Mouse (Mus musculus): Measurements from ENCODE around the gene Ryk. TPM values are rescaled to one million over a fixed set of nuclear protein-coding genes. Genes with fewer than 3 reads are reported as not detected.

Gene Ryk
- polyA plus RNA-seq, 1 experiment from 2014 or later = 17.7 TPM

GRCm38 (mm10) chr9:102921791-102922190 is 87.1 kb downstream of the Ryk start:
- Histone ChIP-seq H3K36me3 (ENCODE audit: control insufficient read depth, insufficient read depth, low read length) (no peaks in the 10 kb centered on the region), H3K27ac (ENCODE audit: low read length) (no peak overlapping the region), H3K4me2 (ENCODE audit: low read depth, low read length) (no peak overlapping the region), H3K27me3 (ENCODE audit: control insufficient read depth, insufficient read depth, low read length) (no peaks in the 10 kb centered on the region), H3K4me1 (ENCODE audit: control insufficient read depth, insufficient read depth, low read length) (no peaks in the 10 kb centered on the region; the same call in 1 of the 2 replicates), H3K4me3 (replicated peaks; ENCODE audit: low read length) (no peak overlapping the region), H3K9ac (ENCODE audit: low read length) (no peak overlapping the region), H3K9me3 (replicated peaks; ENCODE audit: control insufficient read depth, low read length) (no peaks in the 10 kb centered on the region)
- WGBS = 75% methylated on average over 13 of the region's 13 CpGs
- ATAC-seq (ENCODE audit: insufficient read depth, low FRiP score) = no peak

- no peak overlapping the region for H3K9ac ChIP-seq (ENCODE audit: low read length)
- no peak overlapping the region for H3K4me2 ChIP-seq (ENCODE audit: low read depth, low read length)
- H3K4me3 ChIP-seq (replicated peaks; ENCODE audit: low read length) = no peak overlapping the region
- no peaks in the 10 kb centered on the region; the same call in 1 of the 2 replicates for H3K4me1 ChIP-seq (ENCODE audit: control insufficient read depth, insufficient read depth, low read length)
- 88% methylated on average over 7 of the region's 7 CpGs for WGBS
- no peak for ATAC-seq (ENCODE audit: insufficient read depth, low FRiP score)
- no peaks in the 10 kb centered on the region for H3K9me3 ChIP-seq (replicated peaks; ENCODE audit: control insufficient read depth, low read length)
- H3K36me3 ChIP-seq (ENCODE audit: control insufficient read depth, insufficient read depth, low read length) = no peaks in the 10 kb centered on the region
- H3K27ac ChIP-seq (ENCODE audit: low read length) = no peak overlapping the region
- no peaks in the 10 kb centered on the region for H3K27me3 ChIP-seq (ENCODE audit: control insufficient read depth, insufficient read depth, low read length)
These were observed 88.2 kb downstream of the Ryk start for GRCm38 (mm10) chr9:102922866-102923434.

GRCm38 (mm10) chr9:102923836-102924235 is 89.1 kb downstream of the Ryk start:
- peak; percentile 58 for ATAC-seq (ENCODE audit: insufficient read depth, low FRiP score)
- Histone ChIP-seq H3K27me3 (ENCODE audit: control insufficient read depth, insufficient read depth, low read length) (no peaks in the 10 kb centered on the region), H3K4me3 (replicated peaks; ENCODE audit: low read length) (no peak overlapping the region), H3K4me2 (ENCODE audit: low read depth, low read length) (no peak overlapping the region), H3K9ac (ENCODE audit: low read length) (peak overlapping the region; percentile 43; the same call in 1 of the 2 replicates), H3K9me3 (replicated peaks; ENCODE audit: control insufficient read depth, low read length) (no peaks in the 10 kb centered on the region), H3K4me1 (ENCODE audit: control insufficient read depth, insufficient read depth, low read length) (no peaks in the 10 kb centered on the region; the same call in 1 of the 2 replicates), H3K27ac (ENCODE audit: low read length) (no peak overlapping the region), H3K36me3 (ENCODE audit: control insufficient read depth, insufficient read depth, low read length) (no peaks in the 10 kb centered on the region)
- 79% methylated on average over 11 of the region's 11 CpGs for WGBS

- H3K4me2 ChIP-seq (ENCODE audit: low read depth, low read length) = no peak overlapping the region
- no peaks in the 10 kb centered on the region; the same call in 1 of the 2 replicates for H3K4me1 ChIP-seq (ENCODE audit: control insufficient read depth, insufficient read depth, low read length)
- ATAC-seq (ENCODE audit: insufficient read depth, low FRiP score) = no peak
- H3K9ac ChIP-seq (ENCODE audit: low read length) = no peak overlapping the region
- H3K27ac ChIP-seq (ENCODE audit: low read length) = no peak overlapping the region
- no peaks in the 10 kb centered on the region for H3K9me3 ChIP-seq (replicated peaks; ENCODE audit: control insufficient read depth, low read length)
- H3K27me3 ChIP-seq (ENCODE audit: control insufficient read depth, insufficient read depth, low read length) = no peaks in the 10 kb centered on the region
- WGBS = 63% methylated on average over 15 of the region's 15 CpGs
- no peaks in the 10 kb centered on the region for H3K36me3 ChIP-seq (ENCODE audit: control insufficient read depth, insufficient read depth, low read length)
- no peak overlapping the region for H3K4me3 ChIP-seq (replicated peaks; ENCODE audit: low read length)
These were observed 90.1 kb downstream of the Ryk start for GRCm38 (mm10) chr9:102924627-102925316.

GRCm38 (mm10) chr9:102926137-102926536 is 91.4 kb downstream of the Ryk start:
- Histone ChIP-seq H3K9ac (ENCODE audit: low read length) (no peak overlapping the region), H3K36me3 (ENCODE audit: control insufficient read depth, insufficient read depth, low read length) (no peaks in the 10 kb centered on the region), H3K27me3 (ENCODE audit: control insufficient read depth, insufficient read depth, low read length) (no peaks in the 10 kb centered on the region), H3K9me3 (replicated peaks; ENCODE audit: control insufficient read depth, low read length) (no peaks in the 10 kb centered on the region), H3K4me3 (replicated peaks; ENCODE audit: low read length) (no peak overlapping the region), H3K27ac (ENCODE audit: low read length) (no peak overlapping the region), H3K4me2 (ENCODE audit: low read depth, low read length) (no peak overlapping the region), H3K4me1 (ENCODE audit: control insufficient read depth, insufficient read depth, low read length) (no peaks in the 10 kb centered on the region; the same call in 1 of the 2 replicates)
- WGBS = 74% methylated on average over 3 of the region's 3 CpGs
- no peak for ATAC-seq (ENCODE audit: insufficient read depth, low FRiP score)

GRCm38 (mm10) chr9:102929776-102930175 is 95.1 kb downstream of the Ryk start:
- Histone ChIP-seq H3K27ac (ENCODE audit: low read length) (no peak overlapping the region), H3K4me1 (ENCODE audit: control insufficient read depth, insufficient read depth, low read length) (peaks cover 5% of the 10 kb centered on the region; the same call in 1 of the 2 replicates), H3K9ac (ENCODE audit: low read length) (no peak overlapping the region), H3K4me2 (ENCODE audit: low read depth, low read length) (no peak overlapping the region), H3K27me3 (ENCODE audit: control insufficient read depth, insufficient read depth, low read length) (no peaks in the 10 kb centered on the region), H3K4me3 (replicated peaks; ENCODE audit: low read length) (no peak overlapping the region), H3K9me3 (replicated peaks; ENCODE audit: control insufficient read depth, low read length) (no peaks in the 10 kb centered on the region), H3K36me3 (ENCODE audit: control insufficient read depth, insufficient read depth, low read length) (no peaks in the 10 kb centered on the region)
- WGBS = 64% methylated on average over 6 of the region's 6 CpGs
- ATAC-seq (ENCODE audit: insufficient read depth, low FRiP score) = no peak; the same call in 1 of the 2 replicates

- Histone ChIP-seq H3K4me3 (replicated peaks; ENCODE audit: low read length) (peak overlapping the region; percentile 24), H3K9me3 (replicated peaks; ENCODE audit: control insufficient read depth, low read length) (no peaks in the 10 kb centered on the region), H3K36me3 (ENCODE audit: control insufficient read depth, insufficient read depth, low read length) (no peaks in the 10 kb centered on the region), H3K4me2 (ENCODE audit: low read depth, low read length) (peak overlapping the region; percentile 49), H3K9ac (ENCODE audit: low read length) (0 out of 2 replicates have a peak overlapping the region, but pooled peaks have one; percentile 39), H3K27ac (ENCODE audit: low read length) (no peak overlapping the region), H3K4me1 (ENCODE audit: control insufficient read depth, insufficient read depth, low read length) (peaks cover 5% of the 10 kb centered on the region; the same call in 1 of the 2 replicates), H3K27me3 (ENCODE audit: control insufficient read depth, insufficient read depth, low read length) (no peaks in the 10 kb centered on the region)
- WGBS = 29% methylated on average over 20 of the region's 20 CpGs
- ATAC-seq (ENCODE audit: insufficient read depth, low FRiP score) = peak; percentile 64; the same call in 1 of the 2 replicates
These were observed 99.4 kb downstream of the Ryk start for GRCm38 (mm10) chr9:102933925-102934721.

GRCm38 (mm10) chr9:102942221-102942620 is 107.5 kb downstream of the Ryk start:
- ATAC-seq (ENCODE audit: insufficient read depth, low FRiP score) = no peak
- no peaks in the 10 kb centered on the region for H3K9me3 ChIP-seq (replicated peaks; ENCODE audit: control insufficient read depth, low read length)
- H3K4me2 ChIP-seq (ENCODE audit: low read depth, low read length) = no peak overlapping the region
- H3K4me3 ChIP-seq (replicated peaks; ENCODE audit: low read length) = no peak overlapping the region
- no peak overlapping the region for H3K9ac ChIP-seq (ENCODE audit: low read length)
- no peaks in the 10 kb centered on the region for H3K36me3 ChIP-seq (ENCODE audit: control insufficient read depth, insufficient read depth, low read length)
- H3K27ac ChIP-seq (ENCODE audit: low read length) = no peak overlapping the region
- no peaks in the 10 kb centered on the region for H3K27me3 ChIP-seq (ENCODE audit: control insufficient read depth, insufficient read depth, low read length)
- H3K4me1 ChIP-seq (ENCODE audit: control insufficient read depth, insufficient read depth, low read length) = no peaks in the 10 kb centered on the region
- WGBS = 73% methylated on average over 4 of the region's 4 CpGs

- WGBS = 87% methylated on average over 9 of the region's 9 CpGs
- Histone ChIP-seq H3K4me3 (replicated peaks; ENCODE audit: low read length) (no peak overlapping the region), H3K36me3 (ENCODE audit: control insufficient read depth, insufficient read depth, low read length) (no peaks in the 10 kb centered on the region), H3K4me1 (ENCODE audit: control insufficient read depth, insufficient read depth, low read length) (no peaks in the 10 kb centered on the region), H3K27ac (ENCODE audit: low read length) (no peak overlapping the region), H3K9ac (ENCODE audit: low read length) (no peak overlapping the region), H3K9me3 (replicated peaks; ENCODE audit: control insufficient read depth, low read length) (no peaks in the 10 kb centered on the region), H3K27me3 (ENCODE audit: control insufficient read depth, insufficient read depth, low read length) (no peaks in the 10 kb centered on the region), H3K4me2 (ENCODE audit: low read depth, low read length) (no peak overlapping the region)
- ATAC-seq (ENCODE audit: insufficient read depth, low FRiP score) = no peak
These were observed 110.2 kb downstream of the Ryk start for GRCm38 (mm10) chr9:102944891-102945290.
